Mouse (Mus musculus) embryonic facial prominence, embryonic 13.5 days (tissue): ENCODE results near the gene Slc44a2. TPM values are rescaled to one million over a fixed set of nuclear protein-coding genes. Genes with fewer than 3 reads are reported as not detected.

Experiments used
- ATAC-seq: fragments of 200-750 bp; cut with Nextera tagmentation; 2 replicates; pipeline ENCODE4 v1.8.0; 2017; ENCODE audit warnings: low read depth; ENCODE audit not compliant: insufficient number of reproducible peaks, insufficient read depth, low FRiP score, low TSS enrichment
- H3K27ac ChIP-seq: fragments of 300-500 bp; sonication (generic); 2 replicates; pipeline ENCODE4 v1.5.1; 2015; ENCODE audit warnings: moderate library complexity, mild to moderate bottlenecking, inconsistent platforms
- H3K27me3 ChIP-seq: fragments of 300-500 bp; sonication (generic); 2 replicates; pipeline ENCODE4 v1.6.1; 2015; ENCODE audit warnings: mild to moderate bottlenecking, inconsistent platforms
- H3K36me3 ChIP-seq: fragments of 300-500 bp; sonication (generic); 2 replicates; pipeline ENCODE4 v1.6.1; 2015; ENCODE audit warnings: mild to moderate bottlenecking, inconsistent platforms
- H3K4me1 ChIP-seq: fragments of 300-500 bp; sonication (generic); 2 replicates; pipeline ENCODE4 v1.6.1; 2015; ENCODE audit warnings: inconsistent platforms
- H3K4me2 ChIP-seq: fragments of 300-500 bp; sonication (generic); 2 replicates; pipeline ENCODE4 v1.6.1; 2015; ENCODE audit warnings: moderate library complexity, mild to moderate bottlenecking, inconsistent platforms
- H3K4me3 ChIP-seq: fragments of 300-500 bp; sonication (generic); 2 replicates; pipeline ENCODE4 v1.5.1; 2015; ENCODE audit warnings: mild to moderate bottlenecking, inconsistent platforms
- H3K9ac ChIP-seq: fragments of 300-500 bp; sonication (generic); 2 replicates; pipeline ENCODE4 v1.6.1; 2015; ENCODE audit warnings: mild to moderate bottlenecking, inconsistent platforms
- H3K9me3 ChIP-seq: fragments of 300-500 bp; sonication (generic); 2 replicates; pipeline ENCODE4 v1.6.1; 2016; ENCODE audit warnings: inconsistent platforms
- WGBS: fragments of 180-500 bp; shearing (Covaris S2); methylation state at CpG from one replicate; pipeline ENCODE4 v1.1.7; 2015; ENCODE audit warnings: mixed read lengths; 5-methylcytosine and 5-hydroxymethylcytosine counted together
- polyA plus RNA-seq: library from polyadenylated mRNA; unstranded; fragments of >200 nt; fragmentation: Nextera tagmentation; extraction: Ambion mirVana; gene quantifications from 2 replicates; pipeline ENCODE4 v1.2.1, GENCODE M21; 2015

Gene Slc44a2
- polyA plus RNA-seq, 1 experiment from 2014 or later, result 120 TPM

GRCm38 (mm10) chr9:21356981-21357718 is 36.7 kb downstream of the Slc44a2 start:
- 0% methylated on average over 1 of the region's 1 CpGs for WGBS
- peaks cover 27% of the 10 kb centered on the region for H3K4me1 ChIP-seq
- ATAC-seq, result no peak
- no peak overlapping the region for H3K4me2 ChIP-seq
- H3K9ac ChIP-seq, result no peak overlapping the region
- H3K36me3 ChIP-seq, result peaks cover 35% of the 10 kb centered on the region
- H3K9me3 ChIP-seq, result no peaks in the 10 kb centered on the region
- peaks cover 5% of the 10 kb centered on the region for H3K27me3 ChIP-seq
- H3K27ac ChIP-seq, result no peak overlapping the region
- H3K4me3 ChIP-seq, result no peak overlapping the region

- H3K36me3 ChIP-seq, result peaks cover 3% of the 10 kb centered on the region
- peak overlapping the region; percentile 89 for H3K27ac ChIP-seq
- peaks cover 19% of the 10 kb centered on the region for H3K4me1 ChIP-seq
- H3K4me2 ChIP-seq, result peak overlapping the region; percentile 62
- peak overlapping the region; percentile 73 for H3K4me3 ChIP-seq
- H3K27me3 ChIP-seq, result peaks cover 2% of the 10 kb centered on the region
- whole genome bisulfite sequencing, result 38% methylated on average over 14 of the region's 14 CpGs
- peak overlapping the region; percentile 59; the same call in 1 of the 2 replicates for H3K9ac ChIP-seq
- no peak for ATAC-seq
- no peaks in the 10 kb centered on the region for H3K9me3 ChIP-seq
Observed at GRCm38 (mm10) chr9:21366541-21367220, 46.2 kb downstream of the Slc44a2 start.

- WGBS, result under 1% methylated on average over 65 of the region's 66 CpGs
Observed at GRCm38 (mm10) chr9:21367357-21368111, 47.0 kb downstream of the Slc44a2 start, which contains the start of gene Ilf3. Gene Ilf3 (plus strand): TSS chr9:21367871.

GRCm38 (mm10) chr9:21368131-21368584 is 47.7 kb downstream of the Slc44a2 start:
- peak overlapping the region; percentile 83 for H3K4me2 ChIP-seq
- H3K9ac ChIP-seq, result peak overlapping the region; percentile 90
- peak overlapping the region; percentile 91 for H3K27ac ChIP-seq
- peak; percentile 56 for ATAC-seq
- no peaks in the 10 kb centered on the region for H3K9me3 ChIP-seq
- H3K27me3 ChIP-seq, result no peaks in the 10 kb centered on the region
- WGBS, result under 1% methylated on average over 38 of the region's 38 CpGs
- H3K4me3 ChIP-seq, result peak overlapping the region; percentile 73
- peaks cover 18% of the 10 kb centered on the region for H3K36me3 ChIP-seq
- H3K4me1 ChIP-seq, result peaks cover 23% of the 10 kb centered on the region

More at GRCm38 (mm10) chr9:21367357-21368111, 47.0 kb downstream of the Slc44a2 start, which contains the start of gene Ilf3:
- no peaks in the 10 kb centered on the region for H3K9me3 ChIP-seq
- peaks cover 12% of the 10 kb centered on the region for H3K36me3 ChIP-seq
- ATAC-seq, result peak; percentile 90
- H3K4me3 ChIP-seq, result peak within 1 kb of the TSS; percentile 73
- peak within 1 kb of the TSS; percentile 83 for H3K4me2 ChIP-seq
- no peaks in the 10 kb centered on the region for H3K27me3 ChIP-seq
- H3K27ac ChIP-seq, result peak within 1 kb of the TSS; percentile 91
- H3K4me1 ChIP-seq, result peaks cover 23% of the 10 kb centered on the region
- H3K9ac ChIP-seq, result peak within 1 kb of the TSS; percentile 90

GRCm38 (mm10) chr9:21369080-21369479 is 48.6 kb downstream of the Slc44a2 start:
- Histone ChIP-seq H3K9ac (peak overlapping the region; percentile 90), H3K4me1 (peaks cover 23% of the 10 kb centered on the region), H3K36me3 (peaks cover 23% of the 10 kb centered on the region), H3K4me2 (peak overlapping the region; percentile 83), H3K4me3 (peak overlapping the region; percentile 73), H3K27me3 (no peaks in the 10 kb centered on the region), H3K27ac (no peak overlapping the region), H3K9me3 (no peaks in the 10 kb centered on the region)
- 63% methylated on average over 11 of the region's 11 CpGs for WGBS
- ATAC-seq, result no peak

- peak overlapping the region; percentile 83 for H3K4me2 ChIP-seq
- H3K27ac ChIP-seq, result no peak overlapping the region
- H3K4me1 ChIP-seq, result peaks cover 23% of the 10 kb centered on the region
- H3K27me3 ChIP-seq, result no peaks in the 10 kb centered on the region
- peaks cover 31% of the 10 kb centered on the region for H3K36me3 ChIP-seq
- no peak overlapping the region for H3K9ac ChIP-seq
- ATAC-seq, result no peak
- 79% methylated on average over 2 of the region's 2 CpGs for WGBS
- no peaks in the 10 kb centered on the region for H3K9me3 ChIP-seq
- H3K4me3 ChIP-seq, result 0 out of 2 replicates have a peak overlapping the region, but pooled peaks have one; percentile 6
Observed at GRCm38 (mm10) chr9:21370876-21371275, 50.4 kb downstream of the Slc44a2 start.

- Histone ChIP-seq H3K9ac (no peak overlapping the region), H3K27me3 (no peaks in the 10 kb centered on the region), H3K27ac (no peak overlapping the region), H3K4me1 (peaks cover 26% of the 10 kb centered on the region), H3K4me3 (no peak overlapping the region), H3K9me3 (no peaks in the 10 kb centered on the region), H3K36me3 (peaks cover 31% of the 10 kb centered on the region), H3K4me2 (no peak overlapping the region)
- no peak for ATAC-seq
- WGBS, result 79% methylated on average over 1 of the region's 1 CpGs
Observed at GRCm38 (mm10) chr9:21372508-21372907, 52.0 kb downstream of the Slc44a2 start.

- Histone ChIP-seq H3K9ac (no peak overlapping the region), H3K4me1 (peaks cover 33% of the 10 kb centered on the region), H3K36me3 (peaks cover 46% of the 10 kb centered on the region), H3K27me3 (no peaks in the 10 kb centered on the region), H3K4me3 (no peak overlapping the region), H3K27ac (no peak overlapping the region), H3K9me3 (no peaks in the 10 kb centered on the region), H3K4me2 (no peak overlapping the region)
- WGBS, result 84% methylated on average over 3 of the region's 3 CpGs
- ATAC-seq, result no peak
Observed at GRCm38 (mm10) chr9:21379195-21379594, 58.7 kb downstream of the Slc44a2 start.

- H3K27ac ChIP-seq, result no peak overlapping the region
- H3K9me3 ChIP-seq, result no peaks in the 10 kb centered on the region
- H3K4me3 ChIP-seq, result no peak overlapping the region
- H3K4me2 ChIP-seq, result no peak overlapping the region
- H3K4me1 ChIP-seq, result peaks cover 34% of the 10 kb centered on the region
- ATAC-seq, result no peak
- no peaks in the 10 kb centered on the region for H3K27me3 ChIP-seq
- H3K9ac ChIP-seq, result no peak overlapping the region
- H3K36me3 ChIP-seq, result peaks cover 38% of the 10 kb centered on the region
Observed at GRCm38 (mm10) chr9:21380868-21381267, 60.4 kb downstream of the Slc44a2 start.

GRCm38 (mm10) chr9:21383966-21384365 is 63.5 kb downstream of the Slc44a2 start:
- H3K4me3 ChIP-seq, result no peak overlapping the region
- H3K4me1 ChIP-seq, result peaks cover 18% of the 10 kb centered on the region
- H3K9ac ChIP-seq, result no peak overlapping the region
- ATAC-seq, result no peak
- no peaks in the 10 kb centered on the region for H3K27me3 ChIP-seq
- H3K36me3 ChIP-seq, result peaks cover 40% of the 10 kb centered on the region
- no peak overlapping the region for H3K4me2 ChIP-seq
- H3K9me3 ChIP-seq, result no peaks in the 10 kb centered on the region
- no peak overlapping the region for H3K27ac ChIP-seq

- WGBS, result 92% methylated on average over 10 of the region's 10 CpGs
- no peak overlapping the region for H3K4me2 ChIP-seq
- H3K27me3 ChIP-seq, result no peaks in the 10 kb centered on the region
- no peaks in the 10 kb centered on the region for H3K4me1 ChIP-seq
- H3K9ac ChIP-seq, result no peak overlapping the region
- peaks cover 99% of the 10 kb centered on the region for H3K36me3 ChIP-seq
- H3K9me3 ChIP-seq, result no peaks in the 10 kb centered on the region
- H3K27ac ChIP-seq, result no peak overlapping the region
- no peak overlapping the region for H3K4me3 ChIP-seq
- ATAC-seq, result no peak
Observed at GRCm38 (mm10) chr9:21392646-21393175, 72.2 kb downstream of the Slc44a2 start.
